Mouse (Mus musculus): Measurements from ENCODE around the gene Ern2. TPM values are rescaled to one million over a fixed set of nuclear protein-coding genes. Genes with fewer than 3 reads are reported as not detected.

The Ern2 gene
- polyA plus RNA-seq (2012; rRNA removed), result 156 and 163 TPM in 2 replicates

DNA sequence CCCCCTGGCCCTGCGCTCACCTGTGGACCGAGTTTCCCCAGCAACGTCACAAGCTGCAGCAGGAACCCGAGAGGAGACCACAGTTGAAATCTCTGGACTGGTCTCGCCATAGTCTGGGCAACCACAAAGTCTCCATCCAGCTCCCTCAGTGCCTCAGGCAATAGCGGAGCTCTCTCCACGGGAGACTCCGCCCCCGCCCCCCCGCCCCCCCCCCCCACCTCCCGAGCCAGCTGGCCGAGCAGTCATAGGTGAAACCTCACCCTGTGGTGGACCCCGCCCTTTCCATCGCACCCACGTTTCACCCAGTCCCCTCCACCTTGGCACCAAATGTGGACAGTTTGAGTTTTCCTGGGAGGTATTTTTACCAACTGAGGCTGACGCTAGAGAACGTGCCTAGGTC, at the start of gene Ern2:
Gene Ern2 (minus strand): TSS at position 165 of the 400 bp plus-strand sequence.

DNA sequence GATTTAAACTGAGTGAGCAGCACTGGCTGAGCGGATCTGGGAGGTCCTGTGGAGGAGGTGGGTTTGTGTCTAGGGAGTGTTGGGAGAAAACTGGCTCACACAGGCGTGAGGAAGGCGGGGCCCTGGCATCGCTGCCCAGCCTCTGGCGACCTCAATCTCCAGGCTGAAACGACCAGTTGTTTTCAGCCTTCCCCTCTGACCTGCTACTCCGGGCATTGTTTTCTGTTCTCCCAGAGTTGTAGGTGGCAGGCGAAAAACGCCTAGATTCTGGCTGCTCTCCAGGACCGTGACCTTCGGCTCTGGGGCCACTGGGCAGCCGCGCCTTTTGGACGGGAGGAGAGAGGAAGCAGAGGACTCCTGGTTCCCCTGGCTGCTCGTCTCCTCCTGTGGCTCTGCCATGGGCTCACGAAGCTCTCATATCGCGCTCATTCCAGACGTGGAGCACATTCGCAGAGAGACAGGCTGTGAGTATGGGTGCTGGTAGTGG, 33.4 kb upstream of the Ern2 start, which contains the start of gene Chp2:
Gene Chp2 (plus strand): TSS at position 182 of the 487 bp plus-strand sequence.

GRCm38 (mm10) chr7:122158915-122159902, 26.8 kb downstream of the Ern2 start, which contains the start of gene Plk1:
TSS of gene Plk1 (plus strand) at chr7:122159439.

GRCm38 (mm10) chr7:122132497-122133337, 53.3 kb downstream of the Ern2 start, which contains the start of the genes Palb2 and Dctn5:
TSS of gene Palb2 (minus strand) at chr7:122132985.
TSS of gene Dctn5 (plus strand) at chr7:122133041.

Other genes starting within 250 kb of the Ern2 start
- gene Cog7, start 204.5 kb downstream of the Ern2 start, polyA plus RNA-seq (2012; rRNA removed), result 25.6 and 26.5 TPM in 2 replicates
- gene Gga2, start 165.0 kb downstream of the Ern2 start, polyA plus RNA-seq (2012; rRNA removed), result 16.2 and 25.3 TPM in 2 replicates
- gene Ubfd1, start 119.0 kb downstream of the Ern2 start, polyA plus RNA-seq (2012; rRNA removed), result 13.5 and 15.1 TPM in 2 replicates
- 11.8 and 12.7 TPM in 2 replicates for gene Ears2, start 118.9 kb downstream of the Ern2 start, polyA plus RNA-seq (2012; rRNA removed)
- 849 and 1,005 TPM in 2 replicates for gene Ndufab1, start 84.3 kb downstream of the Ern2 start, polyA plus RNA-seq (2012; rRNA removed)
- gene Palb2, start 53.2 kb downstream of the Ern2 start, polyA plus RNA-seq (2012; rRNA removed), result 0.98 and 1.1 TPM in 2 replicates
- gene Dctn5, start 53.2 kb downstream of the Ern2 start, polyA plus RNA-seq (2012; rRNA removed), result 58.5 and 61.5 TPM in 2 replicates
- gene Plk1, start 26.8 kb downstream of the Ern2 start, polyA plus RNA-seq (2012; rRNA removed), result 13.8 and 18.2 TPM in 2 replicates
- gene Chp2, start 33.3 kb upstream of the Ern2 start, polyA plus RNA-seq (2012; rRNA removed), result 103 and 129 TPM in 2 replicates
- 5.0 and 5.6 TPM in 2 replicates for gene Prkcb, start 102.5 kb upstream of the Ern2 start, polyA plus RNA-seq (2012; rRNA removed)